Mouse (Mus musculus): ENCODE data around the gene Dda1. TPM values are rescaled to one million over a fixed set of nuclear protein-coding genes. Genes with fewer than 3 reads are reported as not detected.

Dda1 gene
- polyA plus RNA-seq (2012; rRNA removed): 20.9 and 21.3 TPM in 2 replicates

GRCm38 (mm10) chr8:71468916-71469315 lies at the start of gene Dda1:
Dda1 (plus strand) TSS chr8:71469199.

GRCm38 (mm10) chr8:71463188-71464033 lies 5.6 kb upstream of the Dda1 start, which contains the start of gene Abhd8:
Abhd8 (minus strand) TSS chr8:71463655.

GRCm38 (mm10) chr8:71464513-71465500 lies 4.2 kb upstream of the Dda1 start, which contains the start of gene Mrpl34:
Mrpl34 (plus strand) TSS chr8:71464959.

GRCm38 (mm10) chr8:71485142-71486135 lies 16.4 kb downstream of the Dda1 start, which contains the start of gene Ano8:
Ano8 (minus strand) TSS chr8:71485963.

GRCm38 (mm10) chr8:71487691-71488445 lies 18.9 kb downstream of the Dda1 start, which contains the start of gene Gtpbp3:
Gtpbp3 (plus strand) TSS chr8:71488103.

GRCm38 (mm10) chr8:71511644-71512043 lies 42.6 kb downstream of the Dda1 start, which contains the start of gene Plvap:
Plvap (minus strand) TSS chr8:71511752.

GRCm38 (mm10) chr8:71525226-71526050 lies 56.4 kb downstream of the Dda1 start, which contains the start of gene Ccdc194:
Ccdc194 (minus strand) TSS chr8:71525711.

Other genes with a start within 250 kb of the Dda1 start
- 5.8 and 6.5 TPM in 2 replicates for gene Myo9b, start 196.5 kb upstream of the Dda1 start, polyA plus RNA-seq (2012; rRNA removed)
- 11.7 and 13.0 TPM in 2 replicates for gene Haus8, start 196.3 kb upstream of the Dda1 start, polyA plus RNA-seq (2012; rRNA removed)
- gene Use1, start 102.4 kb upstream of the Dda1 start, polyA plus RNA-seq (2012; rRNA removed): 58.7 and 64.8 TPM in 2 replicates
- gene Ocel1, start 97.9 kb upstream of the Dda1 start, polyA plus RNA-seq (2012; rRNA removed): 3.7 and 3.9 TPM in 2 replicates
- 41.6 and 43.5 TPM in 2 replicates for gene Nr2f6, start 87.2 kb upstream of the Dda1 start, polyA plus RNA-seq (2012; rRNA removed)
- 7.7 and 10.4 TPM in 2 replicates for gene Ushbp1, start 73.4 kb upstream of the Dda1 start, polyA plus RNA-seq (2012; rRNA removed)
- gene Babam1, start 72.3 kb upstream of the Dda1 start, polyA plus RNA-seq (2012; rRNA removed): 52.9 and 54.8 TPM in 2 replicates
- 20.7 and 26.6 TPM in 2 replicates for gene Ankle1, start 63.2 kb upstream of the Dda1 start, polyA plus RNA-seq (2012; rRNA removed)
- gene Abhd8, start 5.5 kb upstream of the Dda1 start, polyA plus RNA-seq (2012; rRNA removed): 5.5 and 5.9 TPM in 2 replicates
- gene Mrpl34, start 4.2 kb upstream of the Dda1 start, polyA plus RNA-seq (2012; rRNA removed): 40.1 and 49.6 TPM in 2 replicates
- gene Ano8, start 16.8 kb downstream of the Dda1 start, polyA plus RNA-seq (2012; rRNA removed): 1.9 and 2.2 TPM in 2 replicates
- 7.7 and 9.4 TPM in 2 replicates for gene Gtpbp3, start 18.9 kb downstream of the Dda1 start, polyA plus RNA-seq (2012; rRNA removed)
- 22.0 and 24.1 TPM in 2 replicates for gene Plvap, start 42.6 kb downstream of the Dda1 start, polyA plus RNA-seq (2012; rRNA removed)
- gene Ccdc194, start 56.5 kb downstream of the Dda1 start, polyA plus RNA-seq (2012; rRNA removed): 0.16 and 0.24 TPM in 2 replicates
- 137 and 184 TPM in 2 replicates for gene Bst2, start 68.3 kb downstream of the Dda1 start, polyA plus RNA-seq (2012; rRNA removed)
- 46.5 and 48.2 TPM in 2 replicates for gene Mvb12a, start 73.7 kb downstream of the Dda1 start, polyA plus RNA-seq (2012; rRNA removed)
- gene Tmem221, start 89.7 kb downstream of the Dda1 start, polyA plus RNA-seq (2012; rRNA removed): 0.49 and 0.64 TPM in 2 replicates
- not detected in 2 replicates for gene Nxnl1, start 97.4 kb downstream of the Dda1 start, polyA plus RNA-seq (2012; rRNA removed)
- 6.8 and 7.5 TPM in 2 replicates for gene Slc27a1, start 99.7 kb downstream of the Dda1 start, polyA plus RNA-seq (2012; rRNA removed)
- 63.9 and 74.3 TPM in 2 replicates for gene Pgls, start 123.0 kb downstream of the Dda1 start, polyA plus RNA-seq (2012; rRNA removed)
- 5.4 and 6.2 TPM in 2 replicates for gene Fam129c, start 128.4 kb downstream of the Dda1 start, polyA plus RNA-seq (2012; rRNA removed)
- 49.9 and 57.5 TPM in 2 replicates for gene Colgalt1, start 141.8 kb downstream of the Dda1 start, polyA plus RNA-seq (2012; rRNA removed)
- gene Unc13a, start 202.6 kb downstream of the Dda1 start, polyA plus RNA-seq (2012; rRNA removed): 0.29 and 0.43 TPM in 2 replicates
- gene Jak3, start 207.1 kb downstream of the Dda1 start, polyA plus RNA-seq (2012; rRNA removed): 5.2 and 6.9 TPM in 2 replicates
- 2.1 and 2.4 TPM in 2 replicates for gene Insl3, start 220.0 kb downstream of the Dda1 start, polyA plus RNA-seq (2012; rRNA removed)
- gene B3gnt3, start 232.6 kb downstream of the Dda1 start, polyA plus RNA-seq (2012; rRNA removed): 2.1 and 2.2 TPM in 2 replicates